Mouse (Mus musculus) megakaryocyte progenitor cell, adult 5-6 weeks (primary cell): ENCODE data around the gene Mypop. TPM values are rescaled to one million over a fixed set of nuclear protein-coding genes. Genes with fewer than 3 reads are reported as not detected.

Source experiments
- ATAC-seq: replicated peaks from 2 replicates; pipeline ENCODE4 v1.8.0; 2016; ENCODE audit warnings: mild to moderate bottlenecking, moderate TSS enrichment, inconsistent platforms; ENCODE audit not compliant: poor library complexity
- total RNA-seq, 2 experiments: library from RNA; stranded (forward) in 1 of 2; stranded (reverse) in 1 of 2; fragments of 157-497, 149-512 nt in 1 of 2; fragments of 200-1000 nt in 1 of 2; gene quantifications; 2 replicates each; pipeline versions ENCODE4 v1.2.3 to v1.2.4; 2015 to 2017

Gene Mypop
- total RNA-seq, 2 experiments from 2014 or later, result 0.17 TPM; not detected in 1

- no peak for ATAC-seq
Observed at GRCm38 (mm10) chr7:19016042-19016441, 25.0 kb downstream of the Mypop start.

- ATAC-seq, result no peak
Observed at GRCm38 (mm10) chr7:19017909-19018308, 26.9 kb downstream of the Mypop start.

GRCm38 (mm10) chr7:19021048-19021447, 30.0 kb downstream of the Mypop start:
- no peak for ATAC-seq

GRCm38 (mm10) chr7:19022189-19022958, 31.3 kb downstream of the Mypop start:
- ATAC-seq, result no peak

- ATAC-seq, result peak; percentile 29
Observed at GRCm38 (mm10) chr7:19023357-19023814, 32.3 kb downstream of the Mypop start, which contains the start of gene Foxa3. Gene Foxa3 (minus strand): TSS chr7:19023538.

GRCm38 (mm10) chr7:19024096-19024506, 33.1 kb downstream of the Mypop start, which contains the start of gene Sympk:
Gene Sympk (plus strand): TSS chr7:19024377.
- ATAC-seq, result peak; percentile 84

- peak; percentile 21 for ATAC-seq
Observed at GRCm38 (mm10) chr7:19024581-19025255, 33.7 kb downstream of the Mypop start.

GRCm38 (mm10) chr7:19028067-19028466, 37.0 kb downstream of the Mypop start:
- no peak for ATAC-seq

- peak; percentile 81 for ATAC-seq
Observed at GRCm38 (mm10) chr7:19029084-19029653, 38.1 kb downstream of the Mypop start.

GRCm38 (mm10) chr7:19031641-19032040, 40.6 kb downstream of the Mypop start:
- no peak for ATAC-seq

GRCm38 (mm10) chr7:19044616-19045015, 53.6 kb downstream of the Mypop start:
- ATAC-seq, result no peak

- no peak for ATAC-seq
Observed at GRCm38 (mm10) chr7:19046286-19047069, 55.4 kb downstream of the Mypop start.

GRCm38 (mm10) chr7:19048006-19048527, 57.0 kb downstream of the Mypop start:
- no peak for ATAC-seq

- no peak for ATAC-seq
Observed at GRCm38 (mm10) chr7:19049252-19049651, 58.2 kb downstream of the Mypop start.

- ATAC-seq, result no peak
Observed at GRCm38 (mm10) chr7:19050172-19050571, 59.1 kb downstream of the Mypop start.

- no peak for ATAC-seq
Observed at GRCm38 (mm10) chr7:19051161-19051560, 60.1 kb downstream of the Mypop start.
